Mouse (Mus musculus) C2C12 (cell line): ENCODE data around the gene Vsx2. TPM values are rescaled to one million over a fixed set of nuclear protein-coding genes. Genes with fewer than 3 reads are reported as not detected.
"Not testable (repeated sequence)": the region's sequence is repeated elsewhere in the genome, so short reads cannot be mapped to it uniquely, and the experiment has no call there.

Source experiments
- H3K27me3 ChIP-seq: one replicate; pipeline ENCODE4 v1.6.1; 2011; ENCODE audit not compliant: control insufficient read depth, insufficient read depth, insufficient read length
- H3K36me3 ChIP-seq: one replicate; pipeline ENCODE4 v1.6.1; 2011; ENCODE audit not compliant: control insufficient read depth, insufficient read depth
- H3K4me3 ChIP-seq: one replicate; pipeline ENCODE4 v1.5.1; 2011; ENCODE audit warnings: mild to moderate bottlenecking, control low read depth; ENCODE audit not compliant: poor library complexity, insufficient read depth, severe bottlenecking
- H3K79me2 ChIP-seq: one replicate; pipeline ENCODE4 v1.6.1; 2011; ENCODE audit not compliant: control insufficient read depth, insufficient read depth
- H3K79me3 ChIP-seq: one replicate; pipeline ENCODE4 v1.6.1; 2011; ENCODE audit warnings: low read depth, control low read depth
- H3ac ChIP-seq: one replicate; pipeline ENCODE3; 2011; ENCODE audit warnings: low read depth; ENCODE audit not compliant: control insufficient read depth, insufficient read length
- CEBPB ChIP-seq: IDR thresholded peaks from one replicate; pipeline ENCODE4 v1.6.1; 2011; ENCODE audit warnings: low read depth, mild to moderate bottlenecking, control low read depth, moderate library complexity
- CTCF ChIP-seq: IDR thresholded peaks from one replicate; pipeline ENCODE4 v1.5.1; 2011; ENCODE audit not compliant: control insufficient read depth, insufficient read depth, insufficient read length
- FOSL1 ChIP-seq: IDR thresholded peaks from one replicate; pipeline ENCODE4 v1.8.0; 2011; ENCODE audit warnings: mild to moderate bottlenecking, low read length; ENCODE audit not compliant: poor library complexity, insufficient read depth, severe bottlenecking
- MAX ChIP-seq: IDR thresholded peaks from one replicate; pipeline ENCODE4 v1.6.1; 2011; ENCODE audit warnings: mild to moderate bottlenecking, control low read depth
- MYOD1 ChIP-seq: IDR thresholded peaks from one replicate; pipeline ENCODE4 v1.6.1; 2011; ENCODE audit warnings: low read depth; ENCODE audit not compliant: control insufficient read depth, insufficient read length
- MYOG ChIP-seq: IDR thresholded peaks from one replicate; pipeline ENCODE4 v1.6.1; 2011; ENCODE audit not compliant: control insufficient read depth, insufficient read length; ENCODE audit errors: extremely low read depth
- USF1 ChIP-seq: IDR thresholded peaks from one replicate; pipeline ENCODE4 v1.6.1; 2011; ENCODE audit warnings: low read depth, mild to moderate bottlenecking, control low read depth, moderate library complexity
- polyA plus RNA-seq: library from polyadenylated mRNA; unstranded; fragments of >200 nt; fragmentation: generic; extraction: Trizol; gene quantifications from one replicate; pipeline ENCODE4 v1.2.1, GENCODE M21; 2012; ENCODE audit warnings: missing spikeins

Vsx2 gene
- polyA plus RNA-seq, 1 experiment = not detected

DNA sequence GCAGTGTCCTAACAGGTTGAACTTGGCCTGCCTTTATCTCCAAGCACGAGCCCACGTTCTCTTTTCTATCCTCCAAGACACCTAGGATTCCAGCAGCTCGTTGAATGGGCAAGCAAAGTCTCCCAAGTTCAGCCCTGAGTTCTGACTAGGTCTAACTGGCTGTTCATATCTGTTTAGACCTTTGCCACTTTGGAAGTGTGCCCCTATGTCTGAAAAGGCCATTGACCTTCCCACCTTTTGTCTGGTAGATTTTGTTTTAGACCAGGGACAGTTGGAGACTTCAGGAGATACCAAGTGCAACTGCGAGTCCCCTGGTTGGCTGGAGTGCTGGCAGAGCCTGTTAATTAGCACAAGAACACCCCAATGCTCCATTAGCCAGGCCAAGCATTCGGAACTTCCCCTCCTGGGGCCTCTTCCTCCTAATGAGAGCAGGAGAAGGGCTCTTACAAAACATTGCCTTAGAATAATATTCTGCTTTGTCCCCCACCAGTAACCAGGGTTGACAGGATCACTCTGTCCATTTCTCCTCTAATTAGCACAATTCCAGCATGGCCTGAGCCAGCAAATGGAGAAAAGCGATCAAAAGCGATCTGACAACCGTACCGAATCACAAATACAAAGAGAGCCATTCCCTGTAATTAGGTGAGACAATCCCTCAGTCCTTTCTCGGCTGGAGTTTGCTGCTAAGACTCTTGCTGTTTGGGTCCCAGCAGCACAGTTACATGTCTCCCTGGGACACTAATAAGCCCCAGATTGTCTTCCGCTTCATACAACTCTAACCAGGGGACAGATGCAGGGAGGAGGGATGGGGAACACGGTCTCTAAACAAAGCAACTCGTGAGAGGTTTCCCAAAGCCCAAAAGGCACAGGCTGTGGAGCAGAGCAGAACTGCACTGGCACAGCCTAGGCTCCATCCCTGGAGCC is 37.4 kb upstream of the Vsx2 start:
- TF ChIP-seq FOSL1 = no peak
- TF ChIP-seq MYOD1 = no peak
- no peak for TF ChIP-seq MYOG
- no peak for TF ChIP-seq MAX
- no peak for TF ChIP-seq CEBPB
- no peak for TF ChIP-seq USF1
- no peak for TF ChIP-seq CTCF
- H3K4me3 ChIP-seq = no peak overlapping the region
- no peaks in the 10 kb centered on the region for H3K79me3 ChIP-seq

DNA sequence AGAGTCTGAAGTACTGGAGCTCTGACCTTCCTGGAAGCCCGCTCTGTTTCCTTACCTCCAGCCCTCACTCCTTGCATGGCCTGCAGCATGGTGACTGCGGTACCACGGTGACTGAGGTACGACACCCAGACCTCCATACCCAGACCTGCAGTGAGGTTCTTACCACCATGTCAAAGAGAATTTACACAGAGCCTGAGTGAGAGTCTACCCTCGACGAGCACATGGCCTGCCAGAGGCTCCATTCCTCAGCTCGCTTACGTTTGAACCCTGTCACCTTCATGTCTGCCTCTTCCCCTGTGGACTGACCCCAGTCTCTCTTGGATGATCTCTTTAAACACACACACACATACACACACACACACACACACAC is 36.7 kb upstream of the Vsx2 start:
- no peaks in the 10 kb centered on the region for H3K27me3 ChIP-seq
- H3K36me3 ChIP-seq = peaks cover 5% of the 10 kb centered on the region
- H3K79me2 ChIP-seq = no peaks in the 10 kb centered on the region
- H3ac ChIP-seq = no peak overlapping the region
- H3K4me3 ChIP-seq = no peak overlapping the region
- TF ChIP-seq CTCF = no peak
- TF ChIP-seq USF1 = no peak
- TF ChIP-seq FOSL1 = no peak
- TF ChIP-seq MYOD1 = no peak
- TF ChIP-seq MAX = no peak
- no peaks in the 10 kb centered on the region for H3K79me3 ChIP-seq

More for the DNA sequence above, 37.4 kb upstream of the Vsx2 start:
- peaks cover 5% of the 10 kb centered on the region for H3K36me3 ChIP-seq
- H3K79me2 ChIP-seq = no peaks in the 10 kb centered on the region
- H3K27me3 ChIP-seq = no peaks in the 10 kb centered on the region
- no peak overlapping the region for H3ac ChIP-seq

DNA sequence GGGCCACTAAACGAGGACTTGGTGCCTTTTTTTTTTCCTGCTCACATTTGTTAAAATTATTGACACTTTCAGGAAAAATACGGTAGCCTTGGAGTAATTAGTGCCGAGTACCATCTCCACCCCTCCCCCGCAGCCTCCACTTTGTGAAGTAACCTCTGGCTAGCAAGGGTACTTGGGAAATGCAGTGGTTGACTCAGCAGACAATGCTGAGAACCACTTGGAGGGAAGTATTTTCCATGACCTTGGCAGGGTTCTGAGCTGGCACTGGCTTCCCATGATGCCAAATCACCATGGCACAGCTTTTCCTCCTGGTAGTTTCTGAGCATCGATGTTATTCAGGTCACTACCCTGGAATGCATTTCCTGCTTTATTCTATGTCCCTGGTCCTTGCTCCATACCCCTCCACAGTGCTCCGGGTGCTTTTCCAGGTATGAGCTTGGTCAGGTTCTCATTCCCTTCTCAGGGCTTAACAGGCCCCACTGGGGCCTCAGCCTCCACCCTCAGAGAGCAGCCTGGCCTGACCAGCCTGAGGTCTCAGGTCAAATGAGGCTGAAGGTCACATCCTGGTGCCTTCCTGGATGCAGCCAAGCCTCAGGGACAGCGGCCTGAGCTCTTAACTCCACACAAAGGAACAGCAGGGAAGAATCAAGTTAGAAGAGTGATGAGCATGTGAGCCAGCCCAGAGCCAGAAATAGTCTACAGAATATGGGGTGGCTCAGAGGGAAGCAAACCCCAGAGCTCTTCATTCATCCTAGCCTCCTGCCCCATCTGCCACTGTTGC is 35.7 kb upstream of the Vsx2 start:
- Histone ChIP-seq H3K36me3 (peaks cover 5% of the 10 kb centered on the region), H3K4me3 (no peak overlapping the region), H3K79me2 (no peaks in the 10 kb centered on the region), H3K27me3 (no peaks in the 10 kb centered on the region), H3K79me3 (no peaks in the 10 kb centered on the region), H3ac (no peak overlapping the region)
- TF ChIP-seq CEBPB (no peak), MYOG (no peak), USF1 (no peak), CTCF (no peak), FOSL1 (no peak), MAX (no peak), MYOD1 (no peak)

DNA sequence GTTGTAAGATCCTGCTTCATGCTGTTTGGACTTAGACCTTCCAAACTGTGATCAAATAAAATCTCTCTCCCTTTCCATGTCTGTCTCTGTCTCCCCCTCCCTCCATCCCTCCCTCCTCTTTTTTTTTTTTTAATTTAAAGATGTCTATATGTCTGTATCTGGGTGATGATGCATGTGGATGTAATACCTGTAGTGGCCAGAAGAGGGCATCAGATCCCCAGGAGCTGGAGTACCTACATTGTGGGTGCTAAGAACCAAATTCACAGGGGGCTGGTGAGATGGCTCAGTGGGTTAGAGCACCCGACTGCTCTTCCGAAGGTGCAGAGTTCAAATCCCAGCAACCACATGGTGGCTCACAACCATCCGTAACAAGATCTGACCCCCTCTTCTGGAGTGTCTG is 30.0 kb upstream of the Vsx2 start:
- H3ac ChIP-seq = not testable (repeated sequence)

DNA sequence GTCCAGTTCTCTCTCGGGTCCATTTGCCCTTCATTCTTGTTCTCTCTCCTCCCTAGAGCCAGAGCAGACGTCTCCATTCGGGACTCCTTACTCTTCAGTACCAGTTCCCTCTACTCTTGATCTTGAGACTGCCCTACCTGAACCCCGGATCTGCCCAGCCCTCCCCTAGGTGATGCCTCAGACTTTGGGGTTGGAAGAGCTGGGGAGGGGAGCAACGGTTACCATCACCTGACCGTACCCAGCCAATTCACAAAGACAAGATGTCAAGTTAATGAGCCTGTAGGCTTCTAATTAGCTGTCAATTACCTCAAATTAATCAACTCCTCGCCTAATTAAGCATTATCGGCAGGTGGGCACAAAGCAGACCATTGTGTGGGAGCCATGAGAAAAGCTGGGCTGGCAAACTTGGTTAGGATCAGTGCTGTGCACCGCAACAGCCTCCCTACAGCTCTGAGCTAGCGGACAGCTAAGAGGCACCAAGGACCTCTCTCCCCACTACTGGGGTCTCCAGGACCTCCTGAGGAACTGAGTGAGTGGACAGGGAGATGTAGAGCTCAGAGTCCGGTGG is 28.1 kb upstream of the Vsx2 start:
- TF ChIP-seq CEBPB = no peak
- no peak for TF ChIP-seq MYOG
- TF ChIP-seq CTCF = no peak
- TF ChIP-seq FOSL1 = no peak
- TF ChIP-seq MAX = no peak
- no peak for TF ChIP-seq USF1
- TF ChIP-seq MYOD1 = no peak
- Histone ChIP-seq H3K79me3 (no peaks in the 10 kb centered on the region), H3ac (no peak overlapping the region), H3K27me3 (no peaks in the 10 kb centered on the region), H3K79me2 (no peaks in the 10 kb centered on the region), H3K4me3 (no peak overlapping the region), H3K36me3 (no peaks in the 10 kb centered on the region)

More for the DNA sequence above, 30.0 kb upstream of the Vsx2 start:
- H3K27me3 ChIP-seq, H3K4me3 ChIP-seq, H3K36me3 ChIP-seq, H3K79me3 ChIP-seq, H3K79me2 ChIP-seq: not testable (repeated sequence)
